Mouse (Mus musculus) neural tube, embryonic 13.5 days (tissue): ENCODE measurements at regions not wholly inside any gene's neighbourhood (a gene's known extent, or its start where the extent isn't known, plus 50 kb on each side); places are given as distances from the start of the nearest gene placed in this dataset.
"Not testable (repeated sequence)": the region's sequence is repeated elsewhere in the genome, so short reads cannot be mapped to it uniquely, and the experiment has no call there.

Experiments used
- ATAC-seq: fragments of 200-750 bp; cut with Nextera tagmentation; 2 replicates; pipeline ENCODE4 v1.8.0; 2017; ENCODE audit warnings: low read depth, mild to moderate bottlenecking, moderate TSS enrichment, moderate library complexity
- H3K27ac ChIP-seq: fragments of 300-500 bp; sonication (generic); replicated peaks from 2 replicates; pipeline ENCODE4 v1.5.1; 2015; ENCODE audit warnings: moderate library complexity, mild to moderate bottlenecking, inconsistent platforms
- H3K27me3 ChIP-seq: fragments of 300-500 bp; sonication (generic); 2 replicates; pipeline ENCODE4 v1.6.1; 2015; ENCODE audit warnings: mild to moderate bottlenecking, inconsistent platforms
- H3K36me3 ChIP-seq: fragments of 300-500 bp; sonication (generic); 2 replicates; pipeline ENCODE4 v1.6.1; 2015; ENCODE audit warnings: mild to moderate bottlenecking, inconsistent platforms
- H3K4me1 ChIP-seq: fragments of 300-500 bp; sonication (generic); replicated peaks from 2 replicates; pipeline ENCODE4 v1.6.1; 2015; ENCODE audit warnings: inconsistent platforms
- H3K4me2 ChIP-seq: fragments of 300-500 bp; sonication (generic); 2 replicates; pipeline ENCODE4 v1.6.1; 2015; ENCODE audit warnings: inconsistent platforms, mild to moderate bottlenecking, moderate library complexity
- H3K4me3 ChIP-seq: fragments of 300-500 bp; sonication (generic); 2 replicates; pipeline ENCODE4 v1.5.1; 2015; ENCODE audit warnings: mild to moderate bottlenecking, inconsistent platforms
- H3K9ac ChIP-seq: fragments of 300-500 bp; sonication (generic); 2 replicates; pipeline ENCODE4 v1.6.1; 2015; ENCODE audit warnings: moderate library complexity, mild to moderate bottlenecking, inconsistent platforms
- H3K9me3 ChIP-seq: fragments of 300-500 bp; sonication (generic); 2 replicates; pipeline ENCODE4 v1.6.1; 2016; ENCODE audit warnings: inconsistent platforms
- WGBS: fragments of 180-500 bp; shearing (Covaris S2); methylation state at CpG from one replicate; pipeline ENCODE4 v1.1.7; 2015; 5-methylcytosine and 5-hydroxymethylcytosine counted together

- Histone ChIP-seq H3K4me2 (no peak overlapping the region), H3K4me1 (no peaks in the 10 kb centered on the region), H3K9me3 (no peaks in the 10 kb centered on the region), H3K36me3 (no peaks in the 10 kb centered on the region), H3K27me3 (no peaks in the 10 kb centered on the region), H3K4me3 (no peak overlapping the region), H3K27ac (no peak overlapping the region), H3K9ac (no peak overlapping the region)
- no peak for ATAC-seq
- WGBS = 91% methylated on average over 9 of the region's 9 CpGs
These were observed 66.9 kb downstream of the Twistnb start for GRCm38 (mm10) chr12:33496306-33496705.

GRCm38 (mm10) chr12:33497319-33497892, 68.0 kb downstream of the Twistnb start:
- WGBS = 64% methylated on average over 11 of the region's 11 CpGs

GRCm38 (mm10) chr12:33541566-33541965, 112.1 kb downstream of the Twistnb start:
- no peaks in the 10 kb centered on the region for H3K27me3 ChIP-seq
- no peak for ATAC-seq
- H3K9ac ChIP-seq = no peak overlapping the region
- H3K27ac ChIP-seq = no peak overlapping the region
- WGBS = 82% methylated on average over 7 of the region's 7 CpGs
- no peaks in the 10 kb centered on the region for H3K4me1 ChIP-seq
- no peaks in the 10 kb centered on the region for H3K36me3 ChIP-seq
- H3K4me2 ChIP-seq = no peak overlapping the region
- no peaks in the 10 kb centered on the region for H3K9me3 ChIP-seq
- H3K4me3 ChIP-seq = no peak overlapping the region

More at GRCm38 (mm10) chr12:33497319-33497892, 68.0 kb downstream of the Twistnb start:
- H3K9me3 ChIP-seq = no peaks in the 10 kb centered on the region
- no peak overlapping the region for H3K9ac ChIP-seq
- no peak overlapping the region for H3K4me3 ChIP-seq
- no peak for ATAC-seq
- no peaks in the 10 kb centered on the region for H3K27me3 ChIP-seq
- H3K4me2 ChIP-seq = no peak overlapping the region
- H3K27ac ChIP-seq = no peak overlapping the region
- H3K4me1 ChIP-seq = no peaks in the 10 kb centered on the region
- no peaks in the 10 kb centered on the region for H3K36me3 ChIP-seq

- not testable (repeated sequence) for H3K27me3 ChIP-seq, H3K36me3 ChIP-seq, ATAC-seq, H3K9me3 ChIP-seq, H3K4me1 ChIP-seq, H3K27ac ChIP-seq, H3K4me2 ChIP-seq, H3K9ac ChIP-seq, H3K4me3 ChIP-seq
- WGBS = 47% methylated on average over 7 of the region's 7 CpGs
These were observed 122.2 kb downstream of the Twistnb start for GRCm38 (mm10) chr12:33551660-33552059.

- WGBS = 96% methylated on average over 3 of the region's 3 CpGs
- Histone ChIP-seq H3K36me3 (no peaks in the 10 kb centered on the region), H3K4me3 (no peak overlapping the region)
These were observed 122.8 kb downstream of the Twistnb start for GRCm38 (mm10) chr12:33552231-33552630.

GRCm38 (mm10) chr12:33552651-33553050, 123.2 kb downstream of the Twistnb start:
- H3K36me3 ChIP-seq = no peaks in the 10 kb centered on the region
- WGBS = 91% methylated on average over 5 of the region's 5 CpGs
- no peaks in the 10 kb centered on the region for H3K4me1 ChIP-seq
- no peaks in the 10 kb centered on the region for H3K27me3 ChIP-seq
- no peak overlapping the region for H3K9ac ChIP-seq
- H3K9me3 ChIP-seq = no peaks in the 10 kb centered on the region
- no peak overlapping the region for H3K27ac ChIP-seq
- no peak for ATAC-seq
- no peak overlapping the region for H3K4me3 ChIP-seq
- no peak overlapping the region for H3K4me2 ChIP-seq

More at GRCm38 (mm10) chr12:33552231-33552630, 122.8 kb downstream of the Twistnb start:
- Histone ChIP-seq H3K9me3 (no peaks in the 10 kb centered on the region), H3K4me2 (no peak overlapping the region), H3K9ac (no peak overlapping the region), H3K27ac (no peak overlapping the region), H3K4me1 (no peaks in the 10 kb centered on the region), H3K27me3 (no peaks in the 10 kb centered on the region)
- no peak for ATAC-seq

- ATAC-seq = no peak
- no peaks in the 10 kb centered on the region for H3K36me3 ChIP-seq
- WGBS = 10% methylated on average over 4 of the region's 4 CpGs
These were observed 124.3 kb downstream of the Twistnb start for GRCm38 (mm10) chr12:33553731-33554130.

GRCm38 (mm10) chr12:33561141-33561540, 131.7 kb downstream of the Twistnb start:
- WGBS = 71% methylated on average over 7 of the region's 7 CpGs
- H3K4me1 ChIP-seq = no peaks in the 10 kb centered on the region
- H3K36me3 ChIP-seq = no peaks in the 10 kb centered on the region
- H3K4me3 ChIP-seq = no peak overlapping the region
- H3K9me3 ChIP-seq = no peaks in the 10 kb centered on the region
- H3K4me2 ChIP-seq = no peak overlapping the region
- no peaks in the 10 kb centered on the region for H3K27me3 ChIP-seq
- no peak overlapping the region for H3K27ac ChIP-seq
- ATAC-seq = no peak
- no peak overlapping the region for H3K9ac ChIP-seq

More at GRCm38 (mm10) chr12:33553731-33554130, 124.3 kb downstream of the Twistnb start:
- H3K4me2 ChIP-seq = no peak overlapping the region
- no peaks in the 10 kb centered on the region for H3K4me1 ChIP-seq
- H3K27me3 ChIP-seq = no peaks in the 10 kb centered on the region
- no peak overlapping the region for H3K27ac ChIP-seq
- H3K9me3 ChIP-seq = no peaks in the 10 kb centered on the region
- H3K4me3 ChIP-seq = no peak overlapping the region
- no peak overlapping the region for H3K9ac ChIP-seq

- H3K27me3 ChIP-seq = no peaks in the 10 kb centered on the region
- no peaks in the 10 kb centered on the region for H3K4me1 ChIP-seq
- H3K9ac ChIP-seq = no peak overlapping the region
- ATAC-seq = no peak
- H3K4me3 ChIP-seq = no peak overlapping the region
- H3K36me3 ChIP-seq = no peaks in the 10 kb centered on the region
- WGBS = 73% methylated on average over 6 of the region's 6 CpGs
- no peak overlapping the region for H3K27ac ChIP-seq
- no peaks in the 10 kb centered on the region for H3K9me3 ChIP-seq
- H3K4me2 ChIP-seq = no peak overlapping the region
These were observed 148.5 kb downstream of the Twistnb start for GRCm38 (mm10) chr12:33577877-33578428.

GRCm38 (mm10) chr12:33580809-33581208, 151.4 kb downstream of the Twistnb start:
- Histone ChIP-seq H3K36me3 (no peaks in the 10 kb centered on the region), H3K4me2 (no peak overlapping the region), H3K9me3 (no peaks in the 10 kb centered on the region), H3K27ac (no peak overlapping the region), H3K4me3 (no peak overlapping the region), H3K4me1 (no peaks in the 10 kb centered on the region), H3K9ac (no peak overlapping the region), H3K27me3 (no peaks in the 10 kb centered on the region)
- 72% methylated on average over 2 of the region's 2 CpGs for WGBS
- ATAC-seq = no peak

GRCm38 (mm10) chr12:33591031-33591430, 161.6 kb downstream of the Twistnb start:
- H3K27ac ChIP-seq = no peak overlapping the region
- H3K4me1 ChIP-seq = peaks cover 10% of the 10 kb centered on the region
- H3K9ac ChIP-seq = no peak overlapping the region
- H3K4me3 ChIP-seq = no peak overlapping the region
- H3K4me2 ChIP-seq = no peak overlapping the region
- H3K27me3 ChIP-seq = no peaks in the 10 kb centered on the region
- 85% methylated on average over 5 of the region's 5 CpGs for WGBS
- no peaks in the 10 kb centered on the region for H3K36me3 ChIP-seq
- no peaks in the 10 kb centered on the region for H3K9me3 ChIP-seq
- ATAC-seq = no peak

- H3K9me3 ChIP-seq = no peaks in the 10 kb centered on the region
- H3K4me1 ChIP-seq = peaks cover 10% of the 10 kb centered on the region
- no peak overlapping the region for H3K4me3 ChIP-seq
- H3K27me3 ChIP-seq = no peaks in the 10 kb centered on the region
- 27% methylated on average over 6 of the region's 6 CpGs for WGBS
- H3K4me2 ChIP-seq = peak overlapping the region; percentile 38
- no peak overlapping the region for H3K27ac ChIP-seq
- 0 out of 2 replicates have a peak, but pooled peaks have one; percentile 32 for ATAC-seq
- no peak overlapping the region for H3K9ac ChIP-seq
- no peaks in the 10 kb centered on the region for H3K36me3 ChIP-seq
These were observed 163.0 kb downstream of the Twistnb start for GRCm38 (mm10) chr12:33592431-33592911.

GRCm38 (mm10) chr12:33592938-33593337, 163.5 kb downstream of the Twistnb start:
- 0 out of 2 replicates have a peak overlapping the region, but pooled peaks have one; percentile 6 for H3K9ac ChIP-seq
- H3K4me3 ChIP-seq = no peak overlapping the region
- no peaks in the 10 kb centered on the region for H3K36me3 ChIP-seq
- no peaks in the 10 kb centered on the region for H3K9me3 ChIP-seq
- 48% methylated on average over 17 of the region's 17 CpGs for WGBS
- peaks cover 10% of the 10 kb centered on the region for H3K4me1 ChIP-seq
- H3K4me2 ChIP-seq = peak overlapping the region; percentile 38
- H3K27me3 ChIP-seq = no peaks in the 10 kb centered on the region
- H3K27ac ChIP-seq = peak overlapping the region; percentile 30; the same call in 1 of the 2 replicates
- ATAC-seq = peak; percentile 36; the same call in 1 of the 2 replicates
